Mouse (Mus musculus): ENCODE data around the gene Fuom.

- no peak for TF ChIP-seq POLR2A (IDR thresholded peaks at IDR 0.05; ENCODE audit: control insufficient read depth, low read depth, low read length)
- TF ChIP-seq CTCF (IDR thresholded peaks at IDR 0.05; ENCODE audit: control insufficient read depth, insufficient read depth, insufficient replicate concordance, low read depth, low read length): no peak
These were observed 11.6 kb downstream of the Fuom start for GRCm38 (mm10) chr7:140090601-140091000.
